Mouse (Mus musculus) limb, embryonic 12.5 days (tissue): ENCODE data around the gene Adra1d. TPM values are rescaled to one million over a fixed set of nuclear protein-coding genes. Genes with fewer than 3 reads are reported as not detected.

Source experiments
- ATAC-seq: fragments of 200-750 bp; cut with Nextera tagmentation; 2 replicates; pipeline ENCODE4 v1.8.0; 2017; ENCODE audit warnings: low read depth, moderate TSS enrichment; ENCODE audit not compliant: insufficient number of reproducible peaks, insufficient read depth, low FRiP score, low TSS enrichment
- H3K27ac ChIP-seq: fragments of 300-500 bp; sonication (generic); 2 replicates; pipeline ENCODE4 v1.5.1; 2016; ENCODE audit warnings: mild to moderate bottlenecking, moderate library complexity
- H3K27me3 ChIP-seq: fragments of 300-500 bp; sonication (generic); 2 replicates; pipeline ENCODE4 v1.6.1; 2016; ENCODE audit warnings: mild to moderate bottlenecking, moderate library complexity
- H3K36me3 ChIP-seq: fragments of 300-500 bp; sonication (generic); 2 replicates; pipeline ENCODE4 v1.6.1; 2016; ENCODE audit warnings: mild to moderate bottlenecking, moderate library complexity
- H3K4me1 ChIP-seq: fragments of 300-500 bp; sonication (generic); replicated peaks from 2 replicates; pipeline ENCODE4 v1.6.1; 2016
- H3K4me2 ChIP-seq: fragments of 300-500 bp; sonication (generic); 2 replicates; pipeline ENCODE4 v1.6.1; 2016; ENCODE audit warnings: mild to moderate bottlenecking, moderate library complexity
- H3K4me3 ChIP-seq: fragments of 300-500 bp; sonication (generic); replicated peaks from 2 replicates; pipeline ENCODE4 v1.5.1; 2016; ENCODE audit warnings: mild to moderate bottlenecking
- H3K9ac ChIP-seq: fragments of 300-500 bp; sonication (generic); replicated peaks from 2 replicates; pipeline ENCODE4 v1.6.1; 2016; ENCODE audit warnings: mild to moderate bottlenecking, moderate library complexity
- H3K9me3 ChIP-seq: fragments of 300-500 bp; sonication (generic); 2 replicates; pipeline ENCODE4 v1.6.1; 2016; ENCODE audit warnings: mild to moderate bottlenecking, moderate library complexity
- whole genome bisulfite sequencing: fragments of 180-500 bp; shearing (Covaris S2); methylation state at CpG from one replicate; pipeline ENCODE4 v1.1.7; 2016; 5-methylcytosine and 5-hydroxymethylcytosine counted together
- polyA plus RNA-seq: library from polyadenylated mRNA; unstranded; fragments of >200 nt; fragmentation: Nextera tagmentation; extraction: Ambion mirVana; gene quantifications from 2 replicates; pipeline ENCODE4 v1.2.1, GENCODE M21; 2016

The Adra1d gene
- polyA plus RNA-seq, 1 experiment from 2014 or later = not detected

GRCm38 (mm10) chr2:131510531-131510930 is 51.6 kb downstream of the Adra1d start:
- peaks cover 56% of the 10 kb centered on the region for H3K4me1 ChIP-seq
- H3K36me3 ChIP-seq = peaks cover 27% of the 10 kb centered on the region; the same call in 1 of the 2 replicates
- H3K27me3 ChIP-seq = no peaks in the 10 kb centered on the region
- H3K27ac ChIP-seq = peak overlapping the region; percentile 37; the same call in 1 of the 2 replicates
- H3K9me3 ChIP-seq = no peaks in the 10 kb centered on the region
- 77% methylated on average over 5 of the region's 5 CpGs for WGBS
- ATAC-seq = no peak
- no peak overlapping the region for H3K4me3 ChIP-seq
- no peak overlapping the region for H3K4me2 ChIP-seq
- no peak overlapping the region for H3K9ac ChIP-seq

GRCm38 (mm10) chr2:131509671-131510313 is 52.3 kb downstream of the Adra1d start:
- peaks cover 21% of the 10 kb centered on the region; the same call in 1 of the 2 replicates for H3K36me3 ChIP-seq
- H3K27ac ChIP-seq = peak overlapping the region; percentile 80
- no peaks in the 10 kb centered on the region for H3K9me3 ChIP-seq
- H3K27me3 ChIP-seq = no peaks in the 10 kb centered on the region
- WGBS = 19% methylated on average over 17 of the region's 17 CpGs
- peaks cover 63% of the 10 kb centered on the region for H3K4me1 ChIP-seq
- peak overlapping the region; percentile 19 for H3K4me3 ChIP-seq
- peak overlapping the region; percentile 45 for H3K9ac ChIP-seq
- 0 out of 2 replicates have a peak, but pooled peaks have one; percentile 20 for ATAC-seq
- peak overlapping the region; percentile 60 for H3K4me2 ChIP-seq

DNA sequence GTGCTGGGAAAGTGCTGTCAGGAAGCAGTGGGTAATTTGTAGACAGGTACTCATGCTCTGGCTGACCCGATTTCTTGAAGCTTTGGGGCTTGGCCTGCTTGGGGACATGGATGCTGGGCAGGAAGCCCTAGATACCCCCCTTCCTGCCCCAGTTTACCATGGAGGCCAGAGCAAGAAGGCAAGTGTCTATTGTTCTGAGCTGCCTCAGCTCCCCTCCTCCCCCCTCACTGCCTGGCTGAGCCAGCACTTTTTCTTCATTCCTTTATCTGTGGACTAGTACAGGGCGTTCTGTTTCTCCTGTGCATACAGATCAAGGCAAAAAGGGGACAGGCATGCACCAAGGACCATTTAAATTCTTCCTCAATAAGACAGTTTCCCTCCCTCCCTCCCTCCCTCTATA is 53.6 kb downstream of the Adra1d start:
- Histone ChIP-seq H3K9ac (0 out of 2 replicates have a peak overlapping the region, but pooled peaks have one; percentile 28), H3K4me3 (no peak overlapping the region), H3K9me3 (no peaks in the 10 kb centered on the region), H3K36me3 (peaks cover 10% of the 10 kb centered on the region; the same call in 1 of the 2 replicates), H3K27ac (peak overlapping the region; percentile 46; the same call in 1 of the 2 replicates), H3K4me1 (peaks cover 72% of the 10 kb centered on the region), H3K4me2 (no peak overlapping the region), H3K27me3 (no peaks in the 10 kb centered on the region)
- no peak for ATAC-seq
- 55% methylated on average over 2 of the region's 2 CpGs for WGBS

DNA sequence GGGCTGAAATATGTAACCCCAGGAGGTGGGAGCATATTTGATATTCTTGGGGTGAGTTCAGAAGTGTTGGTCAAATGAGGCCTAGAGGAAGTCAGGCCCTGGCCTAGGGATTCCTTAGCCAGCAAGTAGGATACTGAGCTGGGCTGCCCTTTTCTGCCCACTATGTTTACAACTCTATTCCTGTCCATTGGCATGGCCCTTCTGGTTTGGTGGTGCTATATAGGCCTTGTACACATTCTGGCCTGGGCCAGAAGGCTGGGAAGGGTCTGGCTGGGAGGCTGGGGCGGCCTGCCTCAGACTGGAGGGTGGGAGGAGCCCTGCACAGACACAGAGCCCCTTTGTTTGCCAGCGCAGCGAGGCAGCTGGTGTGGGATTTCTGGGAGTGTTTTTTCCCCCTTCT is 55.7 kb downstream of the Adra1d start:
- no peaks in the 10 kb centered on the region for H3K27me3 ChIP-seq
- H3K9me3 ChIP-seq = no peaks in the 10 kb centered on the region
- H3K9ac ChIP-seq = no peak overlapping the region
- H3K4me2 ChIP-seq = peak overlapping the region; percentile 34; the same call in 1 of the 2 replicates
- 10% methylated on average over 3 of the region's 3 CpGs for WGBS
- peaks cover 92% of the 10 kb centered on the region for H3K4me1 ChIP-seq
- no peak overlapping the region for H3K4me3 ChIP-seq
- H3K36me3 ChIP-seq = no peaks in the 10 kb centered on the region
- peak overlapping the region; percentile 97 for H3K27ac ChIP-seq
- ATAC-seq = peak; percentile 71

DNA sequence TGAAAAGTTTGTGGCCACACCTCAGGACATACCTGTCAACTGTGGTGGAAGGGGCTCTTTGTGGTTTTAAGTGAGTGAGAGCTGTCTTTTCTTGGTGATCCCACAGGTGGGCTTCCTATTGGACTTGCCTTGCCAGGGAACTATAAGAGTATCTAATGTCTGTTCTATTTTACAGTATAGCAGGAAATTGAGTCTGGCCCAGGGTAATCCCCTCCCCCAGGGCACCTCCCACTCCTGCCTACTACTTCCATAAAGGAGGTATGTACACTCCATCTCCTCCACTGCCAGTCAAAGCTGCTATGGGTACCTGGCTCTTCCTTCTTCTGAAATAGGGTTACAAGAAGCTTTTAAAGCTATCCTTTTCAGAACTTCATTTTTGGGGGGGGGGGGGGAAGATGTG is 56.7 kb downstream of the Adra1d start:
- H3K4me1 ChIP-seq = peaks cover 99% of the 10 kb centered on the region
- H3K9ac ChIP-seq = no peak overlapping the region
- H3K36me3 ChIP-seq = no peaks in the 10 kb centered on the region
- H3K4me3 ChIP-seq = no peak overlapping the region
- no peaks in the 10 kb centered on the region for H3K9me3 ChIP-seq
- H3K4me2 ChIP-seq = no peak overlapping the region
- H3K27me3 ChIP-seq = no peaks in the 10 kb centered on the region
- peak overlapping the region; percentile 97 for H3K27ac ChIP-seq
- ATAC-seq = no peak

- Histone ChIP-seq H3K27me3 (no peaks in the 10 kb centered on the region), H3K27ac (peak overlapping the region; percentile 72; the same call in 1 of the 2 replicates), H3K9me3 (no peaks in the 10 kb centered on the region), H3K4me2 (no peak overlapping the region), H3K36me3 (no peaks in the 10 kb centered on the region), H3K4me3 (no peak overlapping the region), H3K4me1 (peaks cover 95% of the 10 kb centered on the region), H3K9ac (no peak overlapping the region)
- 61% methylated on average over 5 of the region's 5 CpGs for WGBS
- ATAC-seq = no peak
Observed at GRCm38 (mm10) chr2:131502561-131502960, 59.5 kb downstream of the Adra1d start.

GRCm38 (mm10) chr2:131501886-131502285 is 60.2 kb downstream of the Adra1d start:
- 50% methylated on average over 5 of the region's 5 CpGs for WGBS
- Histone ChIP-seq H3K9me3 (no peaks in the 10 kb centered on the region), H3K36me3 (no peaks in the 10 kb centered on the region), H3K9ac (no peak overlapping the region), H3K27me3 (no peaks in the 10 kb centered on the region), H3K4me1 (peaks cover 95% of the 10 kb centered on the region), H3K27ac (peak overlapping the region; percentile 72), H3K4me2 (no peak overlapping the region), H3K4me3 (no peak overlapping the region)
- ATAC-seq = no peak

DNA sequence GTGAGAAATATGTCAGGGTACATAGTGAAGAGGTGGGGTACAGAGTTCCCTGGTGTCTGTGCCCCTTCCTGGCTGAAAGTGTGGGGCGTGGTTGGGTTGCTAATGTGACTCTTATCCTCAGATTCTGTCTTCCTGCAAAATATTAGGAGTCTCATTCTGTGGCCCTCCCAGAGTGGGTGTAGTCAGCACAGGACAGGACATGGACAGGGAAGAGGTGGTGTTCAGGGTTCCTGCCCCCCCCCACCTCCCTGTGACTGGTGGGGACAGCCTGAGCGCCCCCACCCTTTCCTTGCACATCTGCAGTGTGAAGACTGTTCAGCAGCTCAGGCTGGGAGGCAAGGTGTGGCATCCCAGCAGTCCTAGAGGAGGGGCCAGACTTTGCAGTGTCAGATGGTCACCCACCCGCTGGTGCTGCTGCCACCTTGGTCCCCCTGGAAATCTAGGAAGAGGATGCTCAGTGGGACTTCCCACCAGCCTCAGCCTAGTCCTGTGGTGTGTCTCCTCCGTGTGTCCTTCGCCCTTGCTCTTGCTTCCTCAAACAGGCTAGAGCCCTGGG is 62.7 kb downstream of the Adra1d start:
- no peak for ATAC-seq
- Histone ChIP-seq H3K9me3 (no peaks in the 10 kb centered on the region), H3K36me3 (no peaks in the 10 kb centered on the region), H3K4me3 (no peak overlapping the region), H3K4me2 (no peak overlapping the region), H3K4me1 (peaks cover 85% of the 10 kb centered on the region), H3K9ac (no peak overlapping the region), H3K27me3 (no peaks in the 10 kb centered on the region), H3K27ac (no peak overlapping the region)
- 65% methylated on average over 5 of the region's 5 CpGs for WGBS

DNA sequence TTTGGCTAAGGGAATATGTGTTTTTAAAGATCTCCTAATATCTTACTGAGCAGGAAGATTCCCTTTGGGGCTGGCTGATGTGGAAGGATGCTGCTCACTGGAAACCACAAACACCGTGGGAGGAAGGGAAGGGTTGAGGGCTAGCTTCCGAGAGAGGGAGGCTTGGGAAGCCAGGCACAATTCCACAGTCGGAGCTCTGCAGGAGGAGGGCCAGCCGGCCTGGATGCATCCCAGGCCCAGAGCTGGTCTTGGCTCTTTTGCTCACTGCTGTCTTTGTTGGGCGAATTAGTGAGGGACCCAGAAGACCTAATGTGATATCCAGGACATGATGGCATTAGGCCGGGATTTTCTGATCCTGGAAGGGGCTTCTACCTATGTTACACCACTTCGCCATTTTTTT is 63.9 kb downstream of the Adra1d start:
- 63% methylated on average over 7 of the region's 7 CpGs for WGBS
- no peak overlapping the region for H3K4me2 ChIP-seq
- H3K9me3 ChIP-seq = no peaks in the 10 kb centered on the region
- no peak overlapping the region for H3K9ac ChIP-seq
- H3K4me1 ChIP-seq = peaks cover 86% of the 10 kb centered on the region
- 0 out of 2 replicates have a peak overlapping the region, but pooled peaks have one; percentile 25 for H3K27ac ChIP-seq
- H3K4me3 ChIP-seq = no peak overlapping the region
- no peak for ATAC-seq
- H3K27me3 ChIP-seq = no peaks in the 10 kb centered on the region
- H3K36me3 ChIP-seq = no peaks in the 10 kb centered on the region

DNA sequence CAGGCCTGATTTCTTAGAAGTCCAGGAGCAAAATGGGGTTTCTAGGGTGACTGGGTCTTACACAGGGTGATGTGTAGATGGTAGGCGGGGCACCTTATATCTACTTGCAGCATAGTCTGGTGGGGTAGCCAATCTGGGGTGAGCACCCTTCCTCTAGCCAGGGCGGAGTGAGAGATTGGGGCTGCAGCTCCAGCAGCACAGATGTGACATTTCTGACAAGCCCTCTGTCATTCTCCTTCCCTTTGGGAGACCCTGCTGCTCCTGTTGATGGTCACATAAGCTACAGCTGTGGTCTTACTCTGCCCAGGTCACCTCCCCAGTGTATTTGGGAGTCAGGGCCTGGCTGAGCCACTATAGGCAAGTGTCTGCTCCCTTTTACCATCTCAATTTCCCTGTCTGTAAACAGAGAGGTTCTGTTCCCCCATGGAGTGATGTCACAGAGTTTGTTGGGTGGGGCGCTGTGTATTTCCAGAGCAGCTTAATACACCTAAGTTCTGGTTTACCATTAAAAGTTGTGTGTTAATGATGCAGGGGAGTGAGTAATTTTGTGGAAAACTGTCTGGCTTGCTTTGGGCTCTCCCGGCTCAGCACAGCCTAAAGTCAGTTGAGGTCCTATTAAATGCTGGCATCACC is 64.7 kb downstream of the Adra1d start:
- Histone ChIP-seq H3K27me3 (no peaks in the 10 kb centered on the region), H3K4me3 (no peak overlapping the region), H3K4me2 (no peak overlapping the region), H3K9ac (no peak overlapping the region), H3K4me1 (peaks cover 86% of the 10 kb centered on the region), H3K9me3 (no peaks in the 10 kb centered on the region), H3K36me3 (no peaks in the 10 kb centered on the region), H3K27ac (0 out of 2 replicates have a peak overlapping the region, but pooled peaks have one; percentile 45)
- no peak for ATAC-seq
- 86% methylated on average over 4 of the region's 4 CpGs for WGBS

GRCm38 (mm10) chr2:131496125-131496820 is 65.8 kb downstream of the Adra1d start:
- Histone ChIP-seq H3K9me3 (no peaks in the 10 kb centered on the region), H3K36me3 (no peaks in the 10 kb centered on the region), H3K27me3 (no peaks in the 10 kb centered on the region), H3K9ac (no peak overlapping the region), H3K4me1 (peaks cover 79% of the 10 kb centered on the region), H3K4me2 (no peak overlapping the region), H3K27ac (no peak overlapping the region), H3K4me3 (no peak overlapping the region)
- WGBS = 87% methylated on average over 5 of the region's 5 CpGs
- no peak for ATAC-seq
